Mouse (Mus musculus): Measurements from ENCODE around the gene 4930595D18Rik.

4930595D18Rik gene

DNA sequence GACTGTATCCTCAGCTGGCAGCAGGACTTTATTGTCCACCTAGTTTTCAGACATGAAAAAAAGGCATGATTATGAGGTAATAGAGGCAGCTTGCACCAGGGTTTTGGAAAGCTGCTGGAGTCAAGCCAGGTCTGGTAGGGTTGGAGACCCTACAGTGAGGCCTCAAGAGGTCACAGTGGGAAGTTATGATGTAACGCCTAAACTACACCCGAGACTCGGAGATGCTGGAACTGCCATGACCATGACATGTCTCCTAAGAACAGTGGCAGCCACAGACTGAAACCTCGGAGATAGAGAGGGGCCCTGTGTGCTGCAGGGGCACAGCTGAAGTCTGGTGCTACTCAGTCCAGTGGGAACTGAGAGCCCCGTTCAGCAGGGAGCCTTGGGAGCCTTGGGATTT is at the start of gene 4930595D18Rik:
TSS of gene 4930595D18Rik (minus strand) at position 16 of the 400 bp plus-strand sequence.
- no peak for DNase-seq (ENCODE audit: low spot score)

GRCm38 (mm10) chr12:111233798-111234197 is 49.5 kb upstream of the 4930595D18Rik start:
- DNase-seq (ENCODE audit: low spot score), result no peak

GRCm38 (mm10) chr12:111230793-111231192 is 46.5 kb upstream of the 4930595D18Rik start:
- DNase-seq (ENCODE audit: low spot score), result no peak

DNA sequence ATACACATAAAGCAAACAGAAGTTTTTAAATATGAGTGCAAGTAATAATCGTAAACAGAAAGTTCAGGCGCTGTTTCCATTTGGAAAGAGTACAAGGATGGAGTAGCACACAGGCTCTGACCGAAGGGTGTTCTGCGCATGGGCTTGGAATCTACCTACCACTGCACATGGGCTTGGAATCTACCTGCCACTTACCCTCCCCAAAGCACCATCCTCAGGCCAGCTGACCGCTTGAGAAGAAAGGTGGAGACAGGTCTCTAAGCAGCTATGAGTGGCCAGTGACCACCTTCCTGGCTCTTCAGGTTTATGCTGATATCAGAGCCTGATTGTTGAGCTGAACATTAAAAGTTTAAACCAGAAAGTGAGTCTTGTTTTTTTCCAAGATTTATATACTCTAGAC is 44.2 kb upstream of the 4930595D18Rik start:
- no peak for DNase-seq (ENCODE audit: low spot score)

- DNase-seq (ENCODE audit: low spot score), result no peak
Measured at GRCm38 (mm10) chr12:111227410-111227809, 43.1 kb upstream of the 4930595D18Rik start.

DNA sequence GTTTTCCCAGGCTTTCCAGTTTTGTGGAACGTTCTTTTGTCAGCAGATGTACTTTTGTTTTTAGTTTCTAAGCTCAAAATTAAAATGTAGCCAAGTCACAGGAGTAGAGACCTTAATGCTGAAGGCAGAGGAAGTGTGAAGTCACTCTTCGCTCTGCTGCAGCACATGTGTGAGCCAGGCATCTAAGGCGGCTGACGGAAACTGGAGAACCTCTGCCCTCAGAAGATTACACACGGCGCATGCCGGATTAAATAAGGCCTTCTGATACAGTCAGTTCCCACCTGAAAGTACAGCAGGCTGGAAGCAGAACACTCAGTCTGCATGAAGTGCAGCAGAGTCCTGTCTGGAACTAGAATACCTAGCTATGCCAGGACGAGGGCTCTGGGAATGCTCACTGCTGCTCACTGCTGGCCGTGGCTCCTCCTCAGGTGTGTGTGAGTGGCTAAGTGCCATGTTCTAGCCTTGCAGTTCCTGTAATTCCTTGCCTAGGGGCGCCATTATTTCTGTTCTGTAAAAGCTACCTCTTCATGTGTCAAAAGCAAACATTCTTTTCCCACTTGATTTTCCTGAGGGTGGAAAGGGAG is 41.0 kb upstream of the 4930595D18Rik start:
- DNase-seq (ENCODE audit: low spot score), result no peak

- DNase-seq (ENCODE audit: low spot score), result no peak
Measured at GRCm38 (mm10) chr12:111218867-111219266, 34.6 kb upstream of the 4930595D18Rik start.

- no peak for DNase-seq (ENCODE audit: low spot score)
Measured at GRCm38 (mm10) chr12:111211729-111212128, 27.4 kb upstream of the 4930595D18Rik start.

DNA sequence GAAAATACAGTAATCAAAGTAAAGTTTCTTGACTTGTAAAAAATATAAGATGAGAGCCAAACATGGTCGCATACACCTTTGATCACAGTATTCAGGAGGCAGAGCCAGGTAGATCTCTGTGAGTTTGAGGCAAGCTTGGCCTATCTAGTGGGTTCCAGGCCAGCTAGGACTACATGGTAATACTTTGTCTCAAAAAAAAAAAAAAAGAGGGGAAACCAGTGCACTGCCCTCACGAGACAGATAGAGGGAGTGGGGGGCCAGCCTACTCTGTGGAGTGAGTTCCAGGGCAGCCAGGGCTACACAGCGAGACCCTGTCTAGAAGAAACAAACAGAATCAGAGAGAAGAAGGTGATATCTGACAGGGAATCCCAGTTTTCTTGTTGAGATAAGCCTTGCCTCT is 23.4 kb upstream of the 4930595D18Rik start:
- no peak for DNase-seq (ENCODE audit: low spot score)

- no peak for DNase-seq (ENCODE audit: low spot score)
Measured at GRCm38 (mm10) chr12:111203945-111204344, 19.7 kb upstream of the 4930595D18Rik start.

- no peak for DNase-seq (ENCODE audit: low spot score)
Measured at GRCm38 (mm10) chr12:111203076-111203475, 18.8 kb upstream of the 4930595D18Rik start.

- DNase-seq (ENCODE audit: low spot score), result no peak
Measured at GRCm38 (mm10) chr12:111196548-111196947, 12.3 kb upstream of the 4930595D18Rik start.

- no peak for DNase-seq (ENCODE audit: low spot score)
Measured at GRCm38 (mm10) chr12:111193331-111193730, 9.0 kb upstream of the 4930595D18Rik start.

DNA sequence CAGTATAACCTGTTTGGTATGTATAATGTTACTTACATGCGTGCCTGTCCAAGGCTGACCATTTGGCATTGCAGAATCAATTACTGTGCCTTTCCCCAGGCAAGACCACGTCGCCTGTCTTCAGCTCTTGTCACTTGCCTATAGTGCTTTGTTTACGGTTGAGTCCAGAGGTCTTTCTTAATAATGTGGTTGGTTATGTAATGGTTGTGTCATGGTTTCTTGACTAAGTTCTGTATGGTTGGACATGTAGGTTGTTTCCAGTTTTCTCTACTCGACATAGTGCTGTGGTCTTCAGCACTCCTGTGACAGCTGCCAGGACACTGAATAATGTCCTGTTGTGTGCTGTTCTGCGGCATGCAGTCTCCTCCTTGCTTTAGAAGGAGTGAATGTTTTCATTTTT is 8.5 kb upstream of the 4930595D18Rik start:
- DNase-seq (ENCODE audit: low spot score), result no peak

DNA sequence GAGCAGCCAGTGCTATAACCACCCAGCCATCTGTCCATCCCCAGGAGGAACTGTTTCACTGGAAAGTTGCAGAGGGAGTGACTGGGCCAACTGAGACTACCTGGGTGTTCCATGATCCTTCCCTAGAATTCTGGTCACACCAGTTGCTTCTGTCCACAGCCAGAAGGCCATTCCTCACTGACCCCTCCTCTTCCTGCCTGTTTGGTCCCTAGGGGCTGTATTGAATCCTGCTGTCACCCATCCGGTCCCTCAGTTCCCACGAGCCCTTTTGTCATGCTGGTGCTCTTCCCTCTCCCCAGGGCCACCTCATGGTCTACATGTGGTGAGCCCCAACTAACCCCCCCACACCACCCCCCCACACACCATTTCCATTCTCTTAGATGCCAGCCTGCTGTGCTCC is 6.6 kb upstream of the 4930595D18Rik start:
- no peak for DNase-seq (ENCODE audit: low spot score)

DNA sequence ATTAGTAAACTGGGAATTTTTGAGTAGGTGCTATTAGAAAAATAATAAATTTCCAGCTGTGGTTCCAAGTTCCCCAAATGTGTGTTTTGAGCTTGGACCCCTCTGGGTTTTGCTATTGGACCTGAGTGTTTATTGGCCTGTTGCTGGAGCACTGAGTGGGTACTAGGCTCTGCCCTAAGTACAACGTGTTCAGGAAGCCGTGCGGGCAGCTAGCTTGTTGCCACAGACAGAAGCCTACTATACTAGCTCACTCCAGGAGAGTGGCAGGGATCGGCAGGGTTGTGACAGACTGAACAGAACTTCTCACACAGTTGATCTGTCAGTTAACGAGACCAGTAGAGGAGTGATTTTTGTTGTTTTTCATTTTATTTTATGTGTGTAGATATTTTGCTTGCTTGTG is 6.1 kb upstream of the 4930595D18Rik start:
- no peak for DNase-seq (ENCODE audit: low spot score)

DNA sequence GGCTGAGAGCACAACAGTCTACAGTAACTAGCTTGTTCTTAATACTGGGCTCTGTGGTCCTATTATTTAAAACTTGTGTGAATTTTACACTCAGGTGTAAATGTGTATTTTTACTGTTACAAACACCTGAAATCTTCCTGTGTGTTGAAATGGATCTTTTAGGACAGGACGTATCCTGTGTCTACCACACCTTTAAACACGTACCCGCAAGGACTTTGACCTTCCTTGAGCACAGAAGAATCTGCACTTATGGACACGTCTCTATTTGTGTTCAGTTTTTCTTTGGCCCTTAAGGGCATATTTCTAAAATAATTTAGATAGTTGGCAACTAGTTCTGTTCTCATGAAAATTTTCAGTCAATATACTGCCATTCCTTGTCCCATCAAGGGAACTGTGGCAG is 4.0 kb upstream of the 4930595D18Rik start:
- DNase-seq (ENCODE audit: low spot score), result no peak

- no peak for DNase-seq (ENCODE audit: low spot score)
Measured at GRCm38 (mm10) chr12:111186986-111187385, 2.7 kb upstream of the 4930595D18Rik start.

DNA sequence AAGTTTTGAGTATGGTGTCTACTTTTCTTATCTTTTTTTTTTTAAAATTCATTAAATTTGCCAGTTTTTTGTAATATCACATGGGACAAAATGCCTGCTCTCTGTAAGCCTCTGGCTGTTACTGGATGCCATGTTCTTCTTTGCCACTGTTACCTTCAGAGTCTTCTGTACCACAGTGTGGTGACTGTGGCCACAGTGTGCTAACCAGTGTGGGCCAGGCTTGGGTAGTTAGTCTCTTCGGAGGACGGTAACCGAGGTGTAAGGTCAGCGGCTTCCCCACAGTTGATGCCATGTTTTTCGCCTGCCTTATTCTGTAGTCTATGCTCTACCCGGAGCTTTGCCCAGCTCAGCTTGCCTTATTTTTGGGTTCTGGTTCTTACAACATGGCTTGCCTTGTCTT is 1.9 kb downstream of the 4930595D18Rik start:
- no peak for DNase-seq (ENCODE audit: low spot score)

DNA sequence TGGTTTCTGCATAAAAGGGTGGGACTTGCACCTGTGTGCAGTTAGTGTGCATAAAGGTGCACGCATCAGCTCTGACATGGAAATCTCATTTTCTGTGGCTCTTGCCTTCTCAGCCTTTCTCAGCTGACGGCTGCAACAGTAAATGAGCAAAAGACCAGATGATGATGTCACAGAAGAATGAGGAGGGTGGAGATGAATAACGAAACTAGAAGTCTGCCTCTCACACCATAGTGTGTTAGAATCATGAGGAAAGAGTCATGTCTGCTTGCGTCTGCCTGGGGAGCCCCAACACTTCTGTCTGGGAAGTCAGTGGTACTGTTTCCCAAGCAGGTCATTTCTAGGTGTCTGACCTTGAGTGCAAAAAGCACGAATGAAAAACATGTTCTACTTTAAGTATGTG is 2.4 kb downstream of the 4930595D18Rik start:
- no peak for DNase-seq (ENCODE audit: low spot score)

- DNase-seq (ENCODE audit: low spot score), result no peak
Measured at GRCm38 (mm10) chr12:111178772-111179171, 5.5 kb downstream of the 4930595D18Rik start.

GRCm38 (mm10) chr12:111168891-111169290 is 15.4 kb downstream of the 4930595D18Rik start:
- DNase-seq (ENCODE audit: low spot score), result no peak

DNA sequence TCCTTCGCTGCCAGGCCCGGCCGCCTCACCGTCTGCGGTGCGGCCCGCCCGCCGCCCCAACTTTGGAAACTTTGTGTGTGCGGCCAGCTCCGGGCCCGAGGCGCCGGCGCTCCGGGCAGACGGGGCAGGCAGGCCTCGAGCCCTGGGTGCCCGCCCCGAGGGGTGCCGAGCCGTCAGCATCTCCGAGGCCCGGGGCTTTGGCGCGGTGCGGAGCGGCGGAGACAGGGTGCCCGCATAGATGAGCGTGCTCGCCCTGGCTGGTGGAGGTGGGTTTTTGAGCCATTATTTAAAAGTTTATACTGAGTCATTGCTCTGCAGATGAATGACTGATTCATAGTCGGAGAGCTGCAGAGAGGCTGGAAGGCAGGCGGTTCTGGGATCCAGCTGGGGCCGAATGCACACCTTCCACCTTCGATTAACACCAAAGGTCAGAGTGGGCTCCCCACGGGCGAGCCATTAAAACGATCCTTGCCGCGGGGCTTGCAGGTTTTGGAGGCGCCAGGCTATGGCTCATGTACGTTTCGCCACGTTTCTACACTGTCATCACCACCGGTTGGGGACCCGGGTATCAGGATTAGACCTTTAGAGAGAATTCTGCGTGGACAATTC is 17.5 kb downstream of the 4930595D18Rik start:
- DNase-seq (ENCODE audit: low spot score), result peak; percentile 58
